Mouse (Mus musculus): Measurements from ENCODE around the gene Evi5l.

Gene Evi5l

DNA sequence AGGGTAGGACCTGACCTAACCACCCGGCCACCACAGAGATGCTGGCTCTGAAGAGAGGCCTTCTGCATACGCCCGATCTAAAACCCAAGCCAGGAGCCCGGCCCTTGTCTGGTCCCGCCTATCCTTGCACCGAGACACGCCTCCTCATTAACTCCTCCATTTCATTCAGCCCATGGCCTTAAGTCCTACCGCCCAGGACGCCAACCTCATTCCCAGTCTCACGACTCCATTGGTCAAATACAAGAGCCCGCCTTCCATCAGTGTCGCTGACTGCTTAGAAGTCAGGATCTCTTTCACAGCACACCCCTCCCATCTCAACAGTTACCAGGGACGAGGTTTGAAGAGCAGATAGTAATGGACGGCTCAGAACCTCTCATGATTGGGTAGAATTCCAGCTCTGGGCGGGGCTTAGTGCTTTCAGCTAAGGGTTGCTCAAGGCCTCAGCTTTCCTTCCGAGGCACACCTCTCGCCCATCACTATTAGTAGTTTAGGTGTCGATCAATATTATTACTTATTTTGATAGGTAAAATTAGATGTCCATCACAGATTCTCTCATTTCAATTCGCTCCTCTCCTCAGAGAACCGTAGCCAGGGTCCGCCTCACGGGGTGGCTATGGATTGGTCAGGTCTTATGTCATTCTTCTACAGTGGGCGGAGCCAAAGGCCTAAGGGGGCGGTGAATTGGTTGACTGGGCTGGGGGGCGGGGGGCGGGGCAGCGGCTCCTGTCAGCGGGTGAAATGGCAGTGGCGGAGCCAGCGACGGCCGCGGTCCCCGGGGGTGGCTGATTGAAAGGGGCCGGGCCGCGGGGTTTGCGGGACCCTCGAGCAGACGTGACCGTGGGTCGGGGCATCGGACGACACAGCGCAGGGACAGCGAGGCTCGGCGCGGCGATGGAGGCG is at the start of gene Evi5l:
Evi5l (plus strand) TSS at position 716 of the 900 bp plus-strand sequence.
- in situ Hi-C loops (cut with MboI; ENCODE audit: low pct_unique_long_range_greater_than_20kb in 1 of 2, low sequenced_read_pairs in 2 of 2, unreplicated experiment in 1 of 2), result loop anchor here (25.0 kb wide), 1 partner anchor 196 kb away; no protein-coding TSS in a partner anchor

DNA sequence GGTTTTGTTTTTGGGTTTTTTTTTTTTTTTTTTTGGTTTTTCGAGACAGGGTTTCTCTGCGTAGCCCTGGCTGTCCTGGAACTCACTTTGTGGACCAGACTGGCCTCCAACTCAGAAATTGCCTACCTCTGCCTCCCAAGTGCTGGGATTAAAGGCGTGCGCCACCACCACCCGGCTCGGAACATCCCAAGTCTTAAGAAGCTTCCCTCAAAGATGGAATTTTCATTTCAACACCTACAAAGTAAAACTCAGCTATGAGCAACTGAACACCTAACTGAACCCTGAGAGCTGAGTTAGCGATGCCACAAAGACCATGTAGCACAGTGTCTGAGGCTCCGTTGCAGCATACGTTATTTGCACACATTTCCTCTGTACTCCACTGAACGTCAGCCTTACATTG is 32.6 kb upstream of the Evi5l start, which contains the start of gene Cd209g:
Cd209g (plus strand) TSS at position 301 of the 400 bp plus-strand sequence.
- in situ Hi-C loops (cut with MboI; ENCODE audit: low pct_unique_long_range_greater_than_20kb in 1 of 2, low sequenced_read_pairs in 2 of 2, unreplicated experiment in 1 of 2), result no loop called here

- in situ Hi-C loops (cut with MboI; ENCODE audit: low pct_unique_long_range_greater_than_20kb in 1 of 2, low sequenced_read_pairs in 2 of 2, unreplicated experiment in 1 of 2), result no loop called here
Measured at GRCm38 (mm10) chr8:4139660-4140646, 26.4 kb upstream of the Evi5l start.

- in situ Hi-C loops (cut with MboI; ENCODE audit: low pct_unique_long_range_greater_than_20kb in 1 of 2, low sequenced_read_pairs in 2 of 2, unreplicated experiment in 1 of 2), result no loop called here
Measured at GRCm38 (mm10) chr8:4141721-4142120, 24.6 kb upstream of the Evi5l start.

GRCm38 (mm10) chr8:4147272-4147671 is 19.1 kb upstream of the Evi5l start:
- in situ Hi-C loops (cut with MboI; ENCODE audit: low pct_unique_long_range_greater_than_20kb in 1 of 2, low sequenced_read_pairs in 2 of 2, unreplicated experiment in 1 of 2), result no loop called here

- in situ Hi-C loops (cut with MboI; ENCODE audit: low pct_unique_long_range_greater_than_20kb in 1 of 2, low sequenced_read_pairs in 2 of 2, unreplicated experiment in 1 of 2), result loop anchor here (25.0 kb wide), 1 partner anchor 207 kb away; no protein-coding TSS in a partner anchor
Measured at GRCm38 (mm10) chr8:4154878-4155277, 11.5 kb upstream of the Evi5l start.

DNA sequence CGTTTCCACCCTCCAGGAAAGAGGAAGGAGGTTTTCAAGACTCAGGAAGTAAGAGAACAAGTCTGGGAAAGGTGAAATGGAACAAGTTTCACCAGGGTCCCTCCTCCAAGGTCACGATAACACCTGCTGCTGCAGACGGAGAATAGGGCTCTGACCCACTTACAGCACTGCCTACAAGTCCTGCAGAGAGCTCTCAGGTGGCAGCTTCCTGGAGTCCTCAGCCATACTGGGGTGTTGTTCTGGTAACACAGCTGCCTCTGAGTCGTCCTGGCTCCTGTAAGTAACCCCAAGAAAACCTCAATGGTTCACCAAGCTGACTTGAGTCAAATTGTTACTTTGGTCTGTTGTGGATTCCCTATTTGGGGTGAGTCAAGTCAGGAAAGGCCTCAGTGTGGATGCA is 3.6 kb upstream of the Evi5l start:
- in situ Hi-C loops (cut with MboI; ENCODE audit: low pct_unique_long_range_greater_than_20kb in 1 of 2, low sequenced_read_pairs in 2 of 2, unreplicated experiment in 1 of 2), result loop anchor here (25.0 kb wide), 1 partner anchor 200 kb away; no protein-coding TSS in a partner anchor

DNA sequence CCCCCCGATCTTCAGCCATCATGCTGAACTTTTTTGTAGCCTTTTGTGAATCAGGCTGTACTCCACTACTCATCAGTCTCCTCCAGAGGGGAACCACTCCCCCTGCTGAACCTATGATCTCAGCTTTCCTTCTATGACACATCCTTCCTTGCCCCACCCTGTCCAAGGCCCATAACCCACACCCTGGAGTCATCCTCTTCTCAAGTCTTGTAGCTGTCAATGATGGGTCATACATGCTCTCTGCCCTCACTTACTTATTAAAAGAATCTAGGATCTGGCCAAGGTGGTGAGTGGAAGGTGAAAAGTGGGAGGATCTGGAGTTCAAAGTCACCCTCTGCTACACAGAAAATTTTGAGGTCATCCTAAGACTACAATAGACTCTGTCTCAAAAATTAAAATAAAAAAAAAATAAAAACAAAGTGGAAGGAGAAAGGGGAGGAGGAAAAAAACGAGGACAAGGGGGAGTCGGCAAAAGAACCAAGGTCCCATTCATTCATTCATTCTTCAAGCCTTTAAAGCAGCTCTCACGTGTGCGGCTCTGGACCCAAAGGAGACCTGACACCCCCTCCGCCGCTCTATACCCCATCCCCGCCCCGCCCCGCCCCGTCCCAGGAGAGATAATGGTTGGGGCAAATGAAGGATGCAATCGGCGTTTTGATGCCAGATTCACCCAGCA is 1.1 kb upstream of the Evi5l start:
- in situ Hi-C loops (cut with MboI; ENCODE audit: low pct_unique_long_range_greater_than_20kb in 1 of 2, low sequenced_read_pairs in 2 of 2, unreplicated experiment in 1 of 2), result loop anchor here (25.0 kb wide), 1 partner anchor 197 kb away; no protein-coding TSS in a partner anchor

DNA sequence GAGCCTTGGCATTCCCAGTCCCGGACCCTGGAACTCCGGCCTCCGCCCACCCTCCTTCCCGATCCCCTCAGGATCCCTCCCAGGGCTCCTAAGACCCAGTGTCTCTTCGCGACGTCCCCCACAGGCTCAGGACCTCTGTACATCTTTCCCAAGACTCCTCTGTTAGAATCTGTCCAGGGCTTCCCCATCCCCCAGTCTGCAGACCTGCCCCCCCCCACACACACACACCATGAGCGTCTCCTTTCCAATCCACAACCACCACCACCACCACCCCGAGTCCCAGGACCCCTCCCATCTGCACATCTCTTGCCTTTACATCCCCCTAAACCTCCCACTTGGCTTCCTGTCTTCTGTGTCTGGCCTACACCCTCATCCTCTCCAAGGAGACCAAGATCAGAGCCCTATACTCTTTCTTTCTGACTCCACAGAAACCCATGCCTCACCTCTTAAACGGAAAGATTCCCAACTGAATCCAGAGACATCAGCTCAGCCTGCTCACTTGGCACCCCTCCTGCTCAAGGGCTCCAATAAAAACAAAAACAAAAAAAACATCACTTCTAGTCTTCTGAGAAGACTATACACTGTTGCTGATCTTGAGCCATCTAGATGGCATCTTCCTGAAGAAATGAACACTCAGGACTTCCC is 636 bp downstream of the Evi5l start:
- in situ Hi-C loops (cut with MboI; ENCODE audit: low pct_unique_long_range_greater_than_20kb in 1 of 2, low sequenced_read_pairs in 2 of 2, unreplicated experiment in 1 of 2), result loop anchor here (25.0 kb wide), 1 partner anchor 195 kb away; no protein-coding TSS in a partner anchor

DNA sequence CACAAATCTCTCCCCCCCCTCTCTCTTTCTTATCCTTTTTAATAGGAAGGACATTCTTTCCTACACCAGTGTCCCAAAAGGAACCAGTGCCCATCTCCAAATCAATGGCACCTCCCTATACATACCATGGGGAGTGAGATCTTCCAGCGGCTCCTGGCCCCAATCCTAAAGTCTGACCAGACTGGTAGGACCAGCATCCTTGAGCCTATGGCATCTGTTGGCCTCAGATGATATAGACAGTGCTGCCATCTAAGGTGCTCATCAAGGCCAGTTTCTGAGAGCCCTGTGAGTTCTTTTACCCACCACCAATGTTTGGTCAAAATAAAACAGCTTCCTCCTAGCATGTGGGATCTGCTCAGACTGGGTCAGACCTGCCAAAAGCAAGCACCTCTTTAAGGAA is 1.6 kb downstream of the Evi5l start:
- in situ Hi-C loops (cut with MboI; ENCODE audit: low pct_unique_long_range_greater_than_20kb in 1 of 2, low sequenced_read_pairs in 2 of 2, unreplicated experiment in 1 of 2), result loop anchor here (25.0 kb wide), 1 partner anchor 194 kb away; no protein-coding TSS in a partner anchor

DNA sequence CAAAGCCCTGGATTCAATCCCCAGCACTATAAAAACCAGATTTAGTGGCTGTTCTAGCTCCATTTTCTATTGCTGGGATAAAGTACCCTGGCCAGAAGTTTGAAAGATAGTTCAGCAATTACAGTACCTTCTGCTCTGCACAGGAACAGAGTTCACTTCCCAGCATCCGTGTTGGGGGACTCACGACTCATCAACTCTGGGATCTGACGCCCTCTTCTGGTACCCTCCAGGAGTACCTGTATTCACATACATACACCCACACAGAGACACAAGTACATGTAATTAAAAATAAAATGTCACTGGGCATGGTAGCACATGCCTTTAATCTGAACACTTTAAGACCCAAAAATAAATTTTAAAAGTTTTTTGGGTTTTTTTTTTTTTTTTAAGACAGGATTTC is 6.1 kb downstream of the Evi5l start:
- in situ Hi-C loops (cut with MboI; ENCODE audit: low pct_unique_long_range_greater_than_20kb in 1 of 2, low sequenced_read_pairs in 2 of 2, unreplicated experiment in 1 of 2), result loop anchor here (25.0 kb wide), 1 partner anchor 190 kb away; no protein-coding TSS in a partner anchor

DNA sequence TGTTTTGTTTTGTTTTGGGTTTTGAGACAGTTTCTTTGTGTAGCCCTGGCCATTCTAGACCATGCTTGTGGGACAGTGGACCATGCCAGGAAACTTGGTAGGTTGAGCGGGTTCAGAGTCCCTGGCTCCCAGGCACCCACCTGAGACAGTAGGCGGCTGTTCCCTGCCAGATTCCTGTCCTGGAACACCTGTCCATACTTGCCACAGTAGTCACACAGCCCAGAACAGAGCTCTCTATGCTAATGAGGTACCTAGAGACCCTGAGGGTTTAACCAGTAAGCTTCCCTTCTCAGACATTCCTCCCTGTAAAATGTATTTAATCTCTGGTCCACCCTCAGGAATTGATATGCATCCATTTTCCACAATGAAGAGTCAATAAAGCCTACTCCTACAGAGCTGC is 7.7 kb downstream of the Evi5l start:
- in situ Hi-C loops (cut with MboI; ENCODE audit: low pct_unique_long_range_greater_than_20kb in 1 of 2, low sequenced_read_pairs in 2 of 2, unreplicated experiment in 1 of 2), result loop anchor here (25.0 kb wide), 1 partner anchor 188 kb away; no protein-coding TSS in a partner anchor

- in situ Hi-C loops (cut with MboI; ENCODE audit: low pct_unique_long_range_greater_than_20kb in 1 of 2, low sequenced_read_pairs in 2 of 2, unreplicated experiment in 1 of 2), result no loop called here
Measured at GRCm38 (mm10) chr8:4183409-4183808, 17.0 kb downstream of the Evi5l start.

- in situ Hi-C loops (cut with MboI; ENCODE audit: low pct_unique_long_range_greater_than_20kb in 1 of 2, low sequenced_read_pairs in 2 of 2, unreplicated experiment in 1 of 2), result no loop called here
Measured at GRCm38 (mm10) chr8:4186151-4186550, 19.8 kb downstream of the Evi5l start.

DNA sequence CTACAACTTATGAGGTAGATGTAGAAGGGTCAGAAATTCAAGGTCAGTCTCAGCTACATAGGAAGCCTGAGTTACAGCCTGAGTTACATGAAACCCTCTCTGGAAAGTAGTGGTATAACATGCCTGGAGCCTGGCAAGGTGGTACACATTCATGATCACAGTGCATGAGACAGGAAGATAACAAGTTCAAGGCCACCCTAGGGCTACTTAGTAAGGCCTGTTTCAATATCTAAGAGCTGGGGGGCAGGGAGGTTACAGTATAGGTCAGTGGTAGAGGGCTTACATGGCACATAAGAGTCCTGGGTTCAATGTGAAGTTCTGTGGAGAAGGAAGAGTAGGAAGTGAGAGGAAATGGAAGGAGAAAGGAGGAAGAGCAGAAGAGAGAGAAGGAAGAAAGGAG is 22.2 kb downstream of the Evi5l start:
- in situ Hi-C loops (cut with MboI; ENCODE audit: low pct_unique_long_range_greater_than_20kb in 1 of 2, low sequenced_read_pairs in 2 of 2, unreplicated experiment in 1 of 2), result no loop called here

- in situ Hi-C loops (cut with MboI; ENCODE audit: low pct_unique_long_range_greater_than_20kb in 1 of 2, low sequenced_read_pairs in 2 of 2, unreplicated experiment in 1 of 2), result no loop called here
Measured at GRCm38 (mm10) chr8:4189031-4189722, 22.8 kb downstream of the Evi5l start.

DNA sequence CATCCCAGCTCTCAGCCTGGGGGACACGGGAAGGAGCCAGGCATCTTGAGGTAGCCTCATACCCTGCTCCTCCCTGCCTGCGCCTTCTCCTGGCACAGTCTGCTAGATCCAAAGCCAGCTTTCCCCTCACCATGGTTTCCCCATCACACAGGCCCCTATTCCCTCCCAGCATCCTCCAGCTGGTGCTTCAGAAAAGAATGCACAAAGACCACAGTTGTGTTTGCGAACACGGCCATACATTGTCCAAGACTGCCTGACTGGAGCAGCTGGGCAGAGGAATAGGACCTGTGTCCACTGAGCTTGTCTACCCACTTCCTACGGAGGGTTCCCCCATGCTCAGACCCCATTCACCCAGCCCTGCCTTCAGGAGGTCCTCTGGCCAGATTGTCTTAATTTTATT is 25.9 kb downstream of the Evi5l start:
- in situ Hi-C loops (cut with MboI; ENCODE audit: low pct_unique_long_range_greater_than_20kb in 1 of 2, low sequenced_read_pairs in 2 of 2, unreplicated experiment in 1 of 2), result no loop called here

Measured in mouse embryonic stem cell (cell line).